Mouse (Mus musculus): Measurements from ENCODE around the gene Mlh3. TPM values are rescaled to one million over a fixed set of nuclear protein-coding genes. Genes with fewer than 3 reads are reported as not detected.

The Mlh3 gene
- polyA plus RNA-seq, 1 experiment from 2014 or later, result 6.7 TPM

DNA sequence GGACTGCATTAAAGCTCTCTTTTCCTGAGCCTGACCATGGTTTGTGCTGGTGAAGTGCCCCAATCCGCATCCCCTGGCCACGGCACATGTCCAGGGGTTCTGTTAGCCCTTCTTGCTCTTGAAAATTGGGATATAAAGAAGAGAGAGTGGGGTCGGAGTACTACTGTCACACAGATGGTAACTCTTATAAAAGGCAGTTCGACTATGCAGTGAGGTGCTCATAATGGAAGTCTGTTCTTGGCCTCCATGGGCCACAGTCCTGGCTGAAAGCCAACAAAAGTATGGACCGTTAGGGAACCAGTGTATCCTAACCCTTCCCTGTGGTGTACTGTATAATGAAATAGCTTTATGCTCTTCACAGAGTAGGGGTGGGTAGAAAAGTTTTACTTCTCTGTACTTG, 26.5 kb upstream of the Mlh3 start:
- Histone ChIP-seq H3K4me3 (ENCODE audit: low read depth, low read length) (no peak overlapping the region), H3K9me3 (replicated peaks; ENCODE audit: control insufficient read depth, low read length) (no peaks in the 10 kb centered on the region; the same call in 1 of the 2 replicates), H3K27me3 (ENCODE audit: control insufficient read depth, insufficient read depth, low read length) (no peaks in the 10 kb centered on the region), H3K4me1 (ENCODE audit: control insufficient read depth, insufficient read depth, low read length) (peaks cover 3% of the 10 kb centered on the region; the same call in 1 of the 2 replicates), H3K36me3 (ENCODE audit: control insufficient read depth, insufficient read depth, low read length) (peaks cover 10% of the 10 kb centered on the region), H3K4me2 (no peak overlapping the region), H3K27ac (ENCODE audit: low read depth, low read length) (no peak overlapping the region), H3K9ac (ENCODE audit: low read depth, low read length) (no peak overlapping the region)
- ATAC-seq (replicated peaks; ENCODE audit: insufficient number of reproducible peaks, low FRiP score, low TSS enrichment), result no peak
- 77% methylated on average over 5 of the region's 5 CpGs for WGBS (ENCODE audit: insufficient replicate concordance)

DNA sequence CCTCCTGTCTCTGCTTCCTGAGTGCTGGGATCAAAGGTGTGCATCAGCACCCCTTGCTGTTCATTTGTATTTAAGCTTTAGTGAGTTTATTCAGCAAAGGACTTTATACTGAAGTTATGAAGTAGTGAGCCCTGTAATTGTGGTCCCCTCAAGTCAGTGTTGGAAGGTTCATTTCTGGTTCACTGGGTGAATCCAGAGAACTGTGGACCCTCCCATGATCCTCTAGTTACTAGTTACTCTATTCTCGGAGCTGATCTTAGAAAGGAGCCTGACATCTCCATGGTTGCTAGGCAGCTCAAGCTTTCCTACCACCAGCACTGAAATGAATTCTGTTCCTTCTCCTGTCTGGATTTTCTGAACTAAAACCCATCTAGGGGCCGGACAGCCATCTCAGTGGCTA, 25.1 kb upstream of the Mlh3 start:
- H3K4me3 ChIP-seq (ENCODE audit: low read depth, low read length), result no peak overlapping the region
- no peak overlapping the region for H3K4me2 ChIP-seq
- H3K9me3 ChIP-seq (replicated peaks; ENCODE audit: control insufficient read depth, low read length), result no peaks in the 10 kb centered on the region; the same call in 1 of the 2 replicates
- ATAC-seq (replicated peaks; ENCODE audit: insufficient number of reproducible peaks, low FRiP score, low TSS enrichment), result no peak
- peaks cover 2% of the 10 kb centered on the region; the same call in 1 of the 2 replicates for H3K36me3 ChIP-seq (ENCODE audit: control insufficient read depth, insufficient read depth, low read length)
- no peak overlapping the region for H3K9ac ChIP-seq (ENCODE audit: low read depth, low read length)
- no peaks in the 10 kb centered on the region; the same call in 1 of the 2 replicates for H3K27me3 ChIP-seq (ENCODE audit: control insufficient read depth, insufficient read depth, low read length)
- peaks cover 3% of the 10 kb centered on the region; the same call in 1 of the 2 replicates for H3K4me1 ChIP-seq (ENCODE audit: control insufficient read depth, insufficient read depth, low read length)
- no peak overlapping the region for H3K27ac ChIP-seq (ENCODE audit: low read depth, low read length)
- WGBS (ENCODE audit: insufficient replicate concordance), result 79% methylated on average over 2 of the region's 2 CpGs

DNA sequence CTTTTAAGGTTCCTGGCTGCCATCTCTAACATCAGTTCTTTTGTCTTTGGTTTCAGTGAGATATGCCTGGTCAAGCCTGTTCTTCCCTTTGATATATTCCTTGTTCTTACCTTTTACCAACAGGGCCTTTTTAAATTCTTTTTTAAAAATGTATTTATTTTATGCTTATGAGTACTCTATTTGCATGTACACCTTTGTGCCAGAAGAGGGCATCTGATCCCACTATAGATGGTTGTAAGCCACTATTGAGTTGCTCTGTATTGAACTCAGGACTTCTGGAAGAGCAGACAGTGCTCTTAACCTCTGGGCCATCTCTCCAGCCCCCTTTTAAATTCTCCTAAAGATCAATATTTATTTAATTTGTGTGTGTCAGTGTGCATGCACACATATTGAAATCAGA, 22.5 kb upstream of the Mlh3 start:
- no peak overlapping the region for H3K4me2 ChIP-seq
- H3K27ac ChIP-seq (ENCODE audit: low read depth, low read length), result no peak overlapping the region
- ATAC-seq (replicated peaks; ENCODE audit: insufficient number of reproducible peaks, low FRiP score, low TSS enrichment), result no peak
- no peaks in the 10 kb centered on the region; the same call in 1 of the 2 replicates for H3K9me3 ChIP-seq (replicated peaks; ENCODE audit: control insufficient read depth, low read length)
- peaks cover 11% of the 10 kb centered on the region; the same call in 1 of the 2 replicates for H3K4me1 ChIP-seq (ENCODE audit: control insufficient read depth, insufficient read depth, low read length)
- H3K9ac ChIP-seq (ENCODE audit: low read depth, low read length), result no peak overlapping the region
- peaks cover 5% of the 10 kb centered on the region for H3K27me3 ChIP-seq (ENCODE audit: control insufficient read depth, insufficient read depth, low read length)
- H3K36me3 ChIP-seq (ENCODE audit: control insufficient read depth, insufficient read depth, low read length), result no peaks in the 10 kb centered on the region
- no peak overlapping the region for H3K4me3 ChIP-seq (ENCODE audit: low read depth, low read length)

DNA sequence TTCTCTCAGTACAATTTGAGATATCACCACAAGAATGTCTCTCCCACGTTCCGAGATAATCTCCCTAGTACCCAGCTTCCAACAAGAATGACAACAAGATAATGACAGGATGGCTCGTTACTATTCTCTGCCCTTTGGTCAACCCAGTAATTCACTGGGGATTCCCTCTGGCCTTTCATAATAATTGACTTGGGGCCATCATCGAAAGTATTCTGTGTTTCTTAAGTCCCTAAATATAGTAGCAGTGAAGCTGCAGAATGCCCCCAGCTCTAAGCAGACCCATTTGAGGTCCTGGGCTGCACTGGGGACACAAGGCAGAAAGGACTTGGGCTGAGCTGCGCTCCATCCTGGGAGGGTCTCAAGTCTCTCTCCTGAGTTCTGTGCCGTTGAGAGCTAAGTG, 21.9 kb upstream of the Mlh3 start:
- peaks cover 11% of the 10 kb centered on the region; the same call in 1 of the 2 replicates for H3K4me1 ChIP-seq (ENCODE audit: control insufficient read depth, insufficient read depth, low read length)
- no peak overlapping the region for H3K4me3 ChIP-seq (ENCODE audit: low read depth, low read length)
- no peaks in the 10 kb centered on the region; the same call in 1 of the 2 replicates for H3K9me3 ChIP-seq (replicated peaks; ENCODE audit: control insufficient read depth, low read length)
- WGBS (ENCODE audit: insufficient replicate concordance), result 55% methylated on average over 6 of the region's 6 CpGs
- H3K27ac ChIP-seq (ENCODE audit: low read depth, low read length), result no peak overlapping the region
- ATAC-seq (replicated peaks; ENCODE audit: insufficient number of reproducible peaks, low FRiP score, low TSS enrichment), result no peak
- no peak overlapping the region for H3K9ac ChIP-seq (ENCODE audit: low read depth, low read length)
- no peak overlapping the region for H3K4me2 ChIP-seq
- peaks cover 5% of the 10 kb centered on the region for H3K27me3 ChIP-seq (ENCODE audit: control insufficient read depth, insufficient read depth, low read length)
- H3K36me3 ChIP-seq (ENCODE audit: control insufficient read depth, insufficient read depth, low read length), result no peaks in the 10 kb centered on the region

DNA sequence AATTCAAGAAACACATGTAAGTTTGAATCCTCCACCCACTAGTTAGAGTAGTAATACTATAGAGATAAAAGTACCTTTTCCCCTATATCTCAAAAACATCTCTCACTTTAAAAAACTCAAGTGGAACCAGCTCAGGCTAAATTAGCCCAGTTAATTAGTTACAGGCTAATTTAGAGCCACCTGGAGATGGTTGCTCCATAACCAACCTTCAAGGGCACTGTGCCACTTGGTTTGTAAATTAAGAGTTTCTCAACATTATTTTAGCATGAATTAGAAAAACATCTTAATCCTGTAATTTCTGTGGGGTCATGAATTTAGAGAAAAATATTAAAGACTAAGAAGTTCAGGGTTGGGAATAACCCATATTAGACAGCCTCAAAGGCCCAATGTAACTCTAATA, 21.1 kb upstream of the Mlh3 start:
- Histone ChIP-seq H3K4me2 (no peak overlapping the region), H3K4me1 (ENCODE audit: control insufficient read depth, insufficient read depth, low read length) (peaks cover 11% of the 10 kb centered on the region; the same call in 1 of the 2 replicates), H3K36me3 (ENCODE audit: control insufficient read depth, insufficient read depth, low read length) (no peaks in the 10 kb centered on the region), H3K27me3 (ENCODE audit: control insufficient read depth, insufficient read depth, low read length) (peaks cover 5% of the 10 kb centered on the region), H3K9me3 (replicated peaks; ENCODE audit: control insufficient read depth, low read length) (no peaks in the 10 kb centered on the region; the same call in 1 of the 2 replicates), H3K9ac (ENCODE audit: low read depth, low read length) (no peak overlapping the region), H3K4me3 (ENCODE audit: low read depth, low read length) (no peak overlapping the region), H3K27ac (ENCODE audit: low read depth, low read length) (no peak overlapping the region)
- ATAC-seq (replicated peaks; ENCODE audit: insufficient number of reproducible peaks, low FRiP score, low TSS enrichment), result no peak

DNA sequence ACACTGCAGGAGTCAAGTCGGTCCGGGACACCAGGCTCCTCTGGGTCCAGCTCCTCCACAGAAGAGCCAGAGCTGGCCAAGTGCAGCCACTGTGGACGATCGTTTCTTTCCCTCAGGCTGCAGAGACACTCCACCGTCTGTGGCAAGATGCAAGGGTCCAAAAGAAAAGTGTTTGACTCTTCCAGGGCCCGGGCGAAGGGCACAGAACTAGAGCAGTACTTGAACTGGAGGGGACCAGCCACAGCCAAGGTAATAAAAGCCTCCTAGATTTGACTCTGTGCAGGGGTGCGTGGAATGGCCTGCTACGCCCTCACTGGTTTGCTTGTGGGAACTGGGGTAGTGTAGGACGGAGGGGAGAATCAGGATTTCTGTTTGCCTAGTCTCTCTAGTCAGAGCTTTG, 20.2 kb upstream of the Mlh3 start:
- Histone ChIP-seq H3K4me3 (ENCODE audit: low read depth, low read length) (no peak overlapping the region), H3K27ac (ENCODE audit: low read depth, low read length) (no peak overlapping the region), H3K4me2 (no peak overlapping the region), H3K9me3 (replicated peaks; ENCODE audit: control insufficient read depth, low read length) (no peaks in the 10 kb centered on the region; the same call in 1 of the 2 replicates), H3K27me3 (ENCODE audit: control insufficient read depth, insufficient read depth, low read length) (peaks cover 5% of the 10 kb centered on the region), H3K4me1 (ENCODE audit: control insufficient read depth, insufficient read depth, low read length) (peaks cover 11% of the 10 kb centered on the region; the same call in 1 of the 2 replicates), H3K36me3 (ENCODE audit: control insufficient read depth, insufficient read depth, low read length) (no peaks in the 10 kb centered on the region), H3K9ac (ENCODE audit: low read depth, low read length) (no peak overlapping the region)
- 75% methylated on average over 10 of the region's 10 CpGs for WGBS (ENCODE audit: insufficient replicate concordance)
- no peak for ATAC-seq (replicated peaks; ENCODE audit: insufficient number of reproducible peaks, low FRiP score, low TSS enrichment)

DNA sequence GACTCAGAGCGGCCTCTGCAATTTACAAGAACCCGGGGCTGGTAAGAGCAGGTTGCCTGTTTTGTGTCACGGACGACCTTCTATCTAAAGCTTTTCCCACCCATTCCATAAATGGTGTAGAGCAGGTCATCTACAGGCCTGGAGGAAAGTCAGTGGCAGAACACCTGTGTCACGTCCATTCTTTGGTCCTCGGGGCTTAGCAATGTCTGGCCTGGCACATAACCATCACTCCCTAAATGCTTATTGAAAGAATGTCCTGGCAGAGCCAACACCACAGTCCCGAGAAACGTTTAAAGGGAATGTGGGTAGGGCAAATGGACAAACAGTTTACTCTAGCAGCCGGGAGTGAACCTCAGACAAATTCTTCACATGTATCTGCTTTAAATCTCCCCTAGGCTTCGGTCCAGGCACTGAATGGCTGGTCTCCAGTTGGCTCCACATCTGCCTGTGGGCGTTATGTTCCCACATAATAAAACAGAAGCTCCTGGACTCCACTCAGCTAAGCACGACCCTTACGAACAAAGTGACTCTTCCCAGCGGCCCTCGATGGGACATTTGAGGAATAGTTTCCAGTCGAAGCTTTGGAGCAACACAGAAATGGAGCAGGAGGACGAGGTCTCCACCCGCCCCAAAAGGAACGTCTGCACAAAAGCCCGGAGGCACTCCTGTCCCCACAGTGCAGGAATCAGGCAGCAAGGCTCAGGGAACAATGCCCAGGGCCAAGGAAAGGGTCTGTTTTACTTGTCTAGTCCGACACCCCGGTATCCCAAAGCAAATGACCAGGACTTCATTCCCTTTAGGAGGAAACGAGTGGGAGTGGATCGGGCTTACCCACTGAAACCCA, 19.0 kb upstream of the Mlh3 start:
- Histone ChIP-seq H3K4me2 (peak overlapping the region; percentile 87), H3K27me3 (ENCODE audit: control insufficient read depth, insufficient read depth, low read length) (peaks cover 5% of the 10 kb centered on the region), H3K36me3 (ENCODE audit: control insufficient read depth, insufficient read depth, low read length) (no peaks in the 10 kb centered on the region), H3K27ac (ENCODE audit: low read depth, low read length) (no peak overlapping the region), H3K4me3 (ENCODE audit: low read depth, low read length) (peak overlapping the region; percentile 58), H3K9me3 (replicated peaks; ENCODE audit: control insufficient read depth, low read length) (no peaks in the 10 kb centered on the region; the same call in 1 of the 2 replicates), H3K4me1 (ENCODE audit: control insufficient read depth, insufficient read depth, low read length) (peaks cover 11% of the 10 kb centered on the region; the same call in 1 of the 2 replicates), H3K9ac (ENCODE audit: low read depth, low read length) (peak overlapping the region; percentile 76; the same call in 1 of the 2 replicates)
- WGBS (ENCODE audit: insufficient replicate concordance), result 53% methylated on average over 24 of the region's 24 CpGs
- ATAC-seq (replicated peaks; ENCODE audit: insufficient number of reproducible peaks, low FRiP score, low TSS enrichment), result no peak

DNA sequence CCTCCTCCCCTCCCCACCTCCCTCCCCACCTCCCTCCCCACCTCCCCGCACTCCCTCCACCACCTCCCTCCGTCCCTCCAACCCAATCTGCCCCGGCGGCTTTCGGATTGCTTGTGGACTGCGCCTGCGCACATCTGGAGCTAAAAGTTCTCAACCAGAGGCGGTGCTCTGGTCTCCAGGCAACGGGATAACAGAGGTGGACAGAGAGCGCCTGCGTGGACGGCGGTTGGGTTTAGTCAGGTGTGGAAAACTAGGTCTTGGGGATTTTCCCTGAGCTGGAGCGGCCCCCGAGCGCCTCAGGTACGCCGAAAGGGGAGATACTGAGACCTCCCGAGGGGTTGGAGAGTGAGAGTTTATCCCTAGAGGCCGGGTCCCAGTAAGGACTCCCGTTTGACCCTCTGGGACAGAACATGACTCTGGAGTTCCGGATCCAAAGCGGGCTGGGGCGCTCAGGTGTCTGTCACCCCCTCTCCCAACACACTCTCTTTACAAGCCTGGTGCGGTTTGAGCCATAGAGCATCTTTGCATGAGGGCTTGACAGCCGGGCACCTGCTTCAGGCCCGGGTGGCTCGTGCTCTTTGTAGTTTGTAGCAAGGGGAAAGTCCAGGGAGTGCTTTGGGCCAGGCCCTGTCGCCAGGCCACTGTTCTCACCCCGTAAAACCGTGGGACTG, 18.2 kb upstream of the Mlh3 start, which contains the start of gene Zc2hc1c:
TSS of gene Zc2hc1c (plus strand) at position 106 of the 671 bp plus-strand sequence.
- ATAC-seq (replicated peaks; ENCODE audit: insufficient number of reproducible peaks, low FRiP score, low TSS enrichment), result peak; percentile 79
- H3K27me3 ChIP-seq (ENCODE audit: control insufficient read depth, insufficient read depth, low read length), result peaks cover 5% of the 10 kb centered on the region
- no peaks in the 10 kb centered on the region for H3K9me3 ChIP-seq (replicated peaks; ENCODE audit: control insufficient read depth, low read length)
- no peaks in the 10 kb centered on the region for H3K36me3 ChIP-seq (ENCODE audit: control insufficient read depth, insufficient read depth, low read length)
- no peak within 1 kb of the TSS for H3K27ac ChIP-seq (ENCODE audit: low read depth, low read length)
- H3K9ac ChIP-seq (ENCODE audit: low read depth, low read length), result peak within 1 kb of the TSS; percentile 76
- WGBS (ENCODE audit: insufficient replicate concordance), result 3% methylated on average over 30 of the region's 31 CpGs
- H3K4me3 ChIP-seq (ENCODE audit: low read depth, low read length), result peak within 1 kb of the TSS; percentile 58
- peaks cover 11% of the 10 kb centered on the region; the same call in 1 of the 2 replicates for H3K4me1 ChIP-seq (ENCODE audit: control insufficient read depth, insufficient read depth, low read length)
- H3K4me2 ChIP-seq, result peak within 1 kb of the TSS; percentile 87
